Mouse (Mus musculus): ENCODE measurements at regions not wholly inside any gene's neighbourhood (a gene's known extent, or its start where the extent isn't known, plus 50 kb on each side); places are given as distances from the start of the nearest gene placed in this dataset.

GRCm38 (mm10) chr7:136676987-136677545 lies 217.3 kb upstream of the Mgmt start:
- H3K9me3 ChIP-seq (replicated peaks; ENCODE audit: insufficient read depth, low read length), result no peaks in the 10 kb centered on the region
- no peak overlapping the region for H3K27ac ChIP-seq (ENCODE audit: control insufficient read depth, low read depth, low read length)
- no peak overlapping the region for H3K4me3 ChIP-seq (ENCODE audit: control insufficient read depth in 1 of 2, insufficient read depth in 1 of 2, low read depth in 2 of 2, low read length in 2 of 2)
- no peaks in the 10 kb centered on the region for H3K36me3 ChIP-seq (ENCODE audit: control insufficient read depth in 1 of 2, insufficient read depth in 2 of 2, low read length in 2 of 2)
- H3K79me2 ChIP-seq (ENCODE audit: control insufficient read depth, insufficient read depth, low read length, poor library complexity), result no peaks in the 10 kb centered on the region
- H3K4me1 ChIP-seq (ENCODE audit: control insufficient read depth in 1 of 2, insufficient read depth in 2 of 2, low read length in 2 of 2), result no peaks in the 10 kb centered on the region
- TF ChIP-seq POLR2AphosphoS5 (IDR thresholded peaks at IDR 0.05; ENCODE audit: borderline replicate concordance, low read depth, low read length) (no peak), GATA1 (IDR thresholded peaks at IDR 0.05; ENCODE audit: low read depth, low read length) (no peak), RAD21 (IDR thresholded peaks at IDR 0.05; ENCODE audit: low read depth, low read length) (no peak), ZC3H11A (IDR thresholded peaks at IDR 0.05; ENCODE audit: low read depth, low read length) (no peak)
- no peak for DNase-seq (ENCODE audit: low read depth, low spot score)
- H3K27me3 ChIP-seq (ENCODE audit: control insufficient read depth in 1 of 2, insufficient read depth in 2 of 2, low read length in 2 of 2), result no peaks in the 10 kb centered on the region
- H3K9ac ChIP-seq (ENCODE audit: control insufficient read depth, low read depth, low read length, poor library complexity, severe bottlenecking), result no peak overlapping the region

DNA sequence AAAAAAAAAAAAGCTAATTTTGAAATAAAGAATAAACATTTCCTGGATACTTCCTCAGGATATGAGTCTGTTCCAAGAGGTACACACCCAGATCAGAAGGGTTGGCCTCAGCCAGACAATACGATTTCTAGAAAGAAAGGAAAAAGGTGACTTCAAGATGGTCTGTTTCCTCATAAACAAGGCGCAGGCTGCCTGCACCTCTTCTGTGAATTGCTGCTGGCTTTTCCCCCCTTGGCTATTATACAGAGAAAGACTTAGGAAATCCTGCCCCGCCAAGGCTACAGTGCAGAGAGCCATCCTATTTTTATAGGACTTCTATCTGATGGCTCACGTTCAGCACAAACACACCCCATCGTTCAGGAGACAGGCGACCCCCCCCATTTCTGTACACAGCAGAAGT lies 204.8 kb upstream of the Mgmt start:
- Histone ChIP-seq H3K9ac (ENCODE audit: control insufficient read depth, low read depth, low read length, poor library complexity, severe bottlenecking) (no peak overlapping the region), H3K27ac (ENCODE audit: control insufficient read depth, low read depth, low read length) (no peak overlapping the region), H3K4me1 (ENCODE audit: control insufficient read depth in 1 of 2, insufficient read depth in 2 of 2, low read length in 2 of 2) (no peaks in the 10 kb centered on the region), H3K36me3 (ENCODE audit: control insufficient read depth in 1 of 2, insufficient read depth in 2 of 2, low read length in 2 of 2) (no peaks in the 10 kb centered on the region), H3K4me3 (ENCODE audit: control insufficient read depth in 1 of 2, insufficient read depth in 1 of 2, low read depth in 2 of 2, low read length in 2 of 2) (no peak overlapping the region), H3K27me3 (ENCODE audit: control insufficient read depth in 1 of 2, insufficient read depth in 2 of 2, low read length in 2 of 2) (no peaks in the 10 kb centered on the region), H3K9me3 (replicated peaks; ENCODE audit: insufficient read depth, low read length) (no peaks in the 10 kb centered on the region), H3K79me2 (ENCODE audit: control insufficient read depth, insufficient read depth, low read length, poor library complexity) (no peaks in the 10 kb centered on the region)
- TF ChIP-seq ZKSCAN1 (IDR thresholded peaks at IDR 0.05; ENCODE audit: low read depth, low read length), result no peak
- no peak for TF ChIP-seq ELF1 (IDR thresholded peaks at IDR 0.05; ENCODE audit: low read depth, low read length)
- TF ChIP-seq CHD2 (IDR thresholded peaks at IDR 0.05; ENCODE audit: low read length), result no peak
- no peak for TF ChIP-seq NELFE (IDR thresholded peaks at IDR 0.05; ENCODE audit: low read depth, low read length)
- no peak for TF ChIP-seq USF2 (IDR thresholded peaks at IDR 0.05; ENCODE audit: borderline replicate concordance in 1 of 2, insufficient read depth in 1 of 2, low read depth in 1 of 2, low read length in 2 of 2)
- DNase-seq (ENCODE audit: low read depth, low spot score), result no peak

- no peak overlapping the region for H3K27ac ChIP-seq (ENCODE audit: control insufficient read depth, low read depth, low read length)
- H3K9me3 ChIP-seq (replicated peaks; ENCODE audit: insufficient read depth, low read length), result no peaks in the 10 kb centered on the region
- no peak overlapping the region for H3K4me3 ChIP-seq (ENCODE audit: control insufficient read depth in 1 of 2, insufficient read depth in 1 of 2, low read depth in 2 of 2, low read length in 2 of 2)
- no peak for DNase-seq (ENCODE audit: low read depth, low spot score)
- H3K9ac ChIP-seq (ENCODE audit: control insufficient read depth, low read depth, low read length, poor library complexity, severe bottlenecking), result no peak overlapping the region
- no peaks in the 10 kb centered on the region for H3K27me3 ChIP-seq (ENCODE audit: control insufficient read depth in 1 of 2, insufficient read depth in 2 of 2, low read length in 2 of 2)
- H3K79me2 ChIP-seq (ENCODE audit: control insufficient read depth, insufficient read depth, low read length, poor library complexity), result no peaks in the 10 kb centered on the region
- no peaks in the 10 kb centered on the region for H3K4me1 ChIP-seq (ENCODE audit: control insufficient read depth in 1 of 2, insufficient read depth in 2 of 2, low read length in 2 of 2)
- no peaks in the 10 kb centered on the region for H3K36me3 ChIP-seq (ENCODE audit: control insufficient read depth in 1 of 2, insufficient read depth in 2 of 2, low read length in 2 of 2)
- no peak for TF ChIP-seq GABPA (IDR thresholded peaks at IDR 0.05; ENCODE audit: low read depth, low read length)
- no peak for TF ChIP-seq POLR2AphosphoS5 (IDR thresholded peaks at IDR 0.05; ENCODE audit: borderline replicate concordance, low read depth, low read length)
These were observed 188.2 kb upstream of the Mgmt start for GRCm38 (mm10) chr7:136706246-136706645.

All from MEL (cell line).